Mouse (Mus musculus): ENCODE measurements around the gene Eif3b.

Eif3b gene

GRCm38 (mm10) chr5:140418489-140419441 is at the start of gene Eif3b:
Eif3b (plus strand) TSS chr5:140419328.
- peak; percentile 79 to 87 for DNase-seq (ENCODE audit: low spot score in 2 of 2)

- DNase-seq (ENCODE audit: low spot score in 2 of 2): no peak
Observed at GRCm38 (mm10) chr5:140369466-140369865, 49.7 kb upstream of the Eif3b start.

DNA sequence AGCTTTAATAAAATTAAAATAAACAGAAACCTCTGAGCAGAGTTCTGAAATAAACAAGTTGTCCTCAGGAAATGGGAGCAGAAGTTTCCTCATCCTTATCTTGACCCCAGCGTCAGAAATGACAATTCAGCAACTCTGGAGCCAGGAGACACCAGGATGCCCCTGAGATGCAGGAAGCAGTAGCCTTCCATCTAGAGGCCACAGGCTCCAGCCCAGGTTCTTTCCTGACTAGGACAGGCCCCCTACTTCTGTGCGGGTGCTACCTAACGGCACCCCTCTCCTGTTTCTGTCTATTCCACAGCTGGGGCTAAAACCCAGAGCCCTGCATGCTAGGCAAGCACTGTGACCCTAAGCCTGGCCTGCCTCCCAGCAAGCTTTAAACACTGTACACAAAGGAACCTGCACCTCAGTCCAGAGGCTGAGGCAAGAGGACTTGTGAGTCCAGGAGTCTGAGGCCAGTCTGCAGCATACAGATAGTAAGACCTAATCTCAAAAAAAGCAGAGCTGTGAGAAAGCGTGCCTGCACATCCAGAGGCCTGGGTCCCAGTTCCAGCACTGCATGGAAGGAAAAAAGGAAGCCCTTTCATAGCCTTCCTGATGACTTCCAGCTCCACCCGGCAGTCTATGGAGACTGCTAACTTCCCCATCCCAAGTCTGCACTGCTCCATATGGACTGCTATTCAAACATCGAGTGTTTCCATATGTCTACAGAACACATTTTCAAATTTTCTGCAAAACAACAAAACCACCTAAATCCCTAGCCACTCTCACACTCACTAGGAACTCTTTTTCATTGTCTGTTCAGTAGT is 48.5 kb upstream of the Eif3b start:
- no peak for DNase-seq (ENCODE audit: low spot score in 2 of 2)

- peak; percentile 27 to 39 for DNase-seq (ENCODE audit: low spot score in 2 of 2)
Observed at GRCm38 (mm10) chr5:140371671-140372070, 47.5 kb upstream of the Eif3b start.

- DNase-seq (ENCODE audit: low spot score in 2 of 2): no peak
Observed at GRCm38 (mm10) chr5:140373711-140374110, 45.4 kb upstream of the Eif3b start.

- no peak for DNase-seq (ENCODE audit: low spot score in 2 of 2)
Observed at GRCm38 (mm10) chr5:140374226-140374625, 44.9 kb upstream of the Eif3b start.

DNA sequence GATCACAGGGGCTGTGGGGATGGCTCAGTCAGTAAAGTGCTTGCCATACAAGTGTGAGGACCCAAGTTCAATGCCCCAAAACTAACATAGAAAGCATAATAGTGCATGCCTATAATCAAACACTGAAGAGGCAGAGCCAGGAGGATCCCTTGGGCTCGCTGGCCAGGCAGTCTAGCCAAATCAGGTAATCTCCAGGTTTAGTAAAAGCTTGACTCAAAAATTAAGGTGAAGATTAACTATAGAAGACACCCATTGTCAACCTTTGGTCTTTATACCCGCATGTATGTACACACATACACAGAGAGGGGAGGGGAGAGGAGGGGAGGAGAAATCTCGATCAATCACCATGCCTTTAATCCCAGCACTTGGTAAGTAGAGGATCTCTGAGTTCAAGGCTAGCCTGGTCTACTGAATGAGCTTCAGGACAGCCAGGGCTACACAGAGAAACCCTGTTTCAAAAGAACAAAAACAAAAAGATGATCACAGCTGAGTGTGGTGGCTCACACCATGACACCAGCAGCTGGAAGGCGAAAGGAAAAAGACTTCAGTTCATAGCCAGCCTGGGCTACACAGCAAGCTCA is 43.8 kb upstream of the Eif3b start:
- no peak for DNase-seq (ENCODE audit: low spot score in 2 of 2)

GRCm38 (mm10) chr5:140378121-140378853 is 40.8 kb upstream of the Eif3b start:
- DNase-seq (ENCODE audit: low spot score in 2 of 2): no peak

DNA sequence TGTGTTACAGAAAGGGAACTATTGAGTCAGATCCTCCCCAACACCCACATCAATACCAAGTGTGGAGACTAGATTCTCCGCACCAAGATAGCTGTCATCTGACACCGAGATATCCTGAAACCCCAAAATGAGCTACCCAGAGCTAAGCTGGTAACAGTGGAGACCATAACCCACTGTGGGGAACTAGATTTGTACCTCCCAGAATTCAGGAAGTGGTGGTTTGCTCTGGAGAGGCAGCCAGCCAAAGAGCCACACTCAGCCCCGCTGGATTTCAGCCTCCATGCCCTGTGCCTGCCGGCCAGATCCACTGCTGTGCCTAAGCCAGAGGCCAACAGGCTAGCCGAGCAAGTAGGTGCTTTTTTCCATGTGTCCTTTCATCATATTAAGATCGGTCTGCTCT is 39.8 kb upstream of the Eif3b start:
- DNase-seq (ENCODE audit: low spot score in 2 of 2): no peak

DNA sequence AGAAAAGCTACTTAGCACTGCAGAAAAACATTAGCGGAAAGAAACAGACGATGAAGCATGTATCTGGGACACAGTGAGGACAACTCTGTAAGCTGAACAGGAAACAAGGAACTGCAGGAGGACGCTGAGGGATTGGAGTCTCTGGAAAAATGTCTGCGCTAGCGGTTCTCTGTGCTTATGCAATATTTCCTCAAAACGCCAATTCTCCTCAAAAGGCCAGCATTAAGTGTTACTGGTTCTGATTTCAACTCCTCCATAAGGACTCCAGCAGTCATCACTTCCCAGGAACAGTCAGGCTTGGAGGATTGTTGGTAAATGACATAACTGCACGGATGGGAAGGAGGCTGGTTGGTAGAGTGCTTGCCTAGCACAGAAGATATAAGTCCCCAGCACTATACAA is 38.0 kb upstream of the Eif3b start:
- no peak for DNase-seq (ENCODE audit: low spot score in 2 of 2)

- DNase-seq (ENCODE audit: low spot score in 2 of 2): no peak
Observed at GRCm38 (mm10) chr5:140382688-140383087, 36.4 kb upstream of the Eif3b start.

DNA sequence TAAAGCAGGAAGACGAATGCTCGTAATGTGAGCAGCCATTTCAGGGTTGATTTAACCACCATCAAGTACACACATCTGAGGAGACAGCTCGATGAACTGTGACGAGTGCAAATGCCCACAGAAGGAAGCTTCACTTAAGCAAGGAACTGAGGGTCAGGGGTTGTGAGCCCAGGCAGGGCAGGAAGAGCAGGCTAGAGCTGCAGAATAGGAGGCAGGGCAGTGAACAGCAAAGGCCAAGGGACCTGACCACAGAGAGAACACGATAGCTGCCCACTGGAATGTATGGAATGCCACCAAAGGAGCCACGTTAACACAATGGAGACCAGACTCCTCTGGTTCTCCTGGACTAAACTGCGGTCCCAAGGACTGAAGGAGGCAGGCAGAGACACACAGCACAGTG is 35.6 kb upstream of the Eif3b start:
- no peak for DNase-seq (ENCODE audit: low spot score in 2 of 2)

- no peak for DNase-seq (ENCODE audit: low spot score in 2 of 2)
Observed at GRCm38 (mm10) chr5:140384462-140384861, 34.7 kb upstream of the Eif3b start.

- no peak for DNase-seq (ENCODE audit: low spot score in 2 of 2)
Observed at GRCm38 (mm10) chr5:140387236-140387635, 31.9 kb upstream of the Eif3b start.

DNA sequence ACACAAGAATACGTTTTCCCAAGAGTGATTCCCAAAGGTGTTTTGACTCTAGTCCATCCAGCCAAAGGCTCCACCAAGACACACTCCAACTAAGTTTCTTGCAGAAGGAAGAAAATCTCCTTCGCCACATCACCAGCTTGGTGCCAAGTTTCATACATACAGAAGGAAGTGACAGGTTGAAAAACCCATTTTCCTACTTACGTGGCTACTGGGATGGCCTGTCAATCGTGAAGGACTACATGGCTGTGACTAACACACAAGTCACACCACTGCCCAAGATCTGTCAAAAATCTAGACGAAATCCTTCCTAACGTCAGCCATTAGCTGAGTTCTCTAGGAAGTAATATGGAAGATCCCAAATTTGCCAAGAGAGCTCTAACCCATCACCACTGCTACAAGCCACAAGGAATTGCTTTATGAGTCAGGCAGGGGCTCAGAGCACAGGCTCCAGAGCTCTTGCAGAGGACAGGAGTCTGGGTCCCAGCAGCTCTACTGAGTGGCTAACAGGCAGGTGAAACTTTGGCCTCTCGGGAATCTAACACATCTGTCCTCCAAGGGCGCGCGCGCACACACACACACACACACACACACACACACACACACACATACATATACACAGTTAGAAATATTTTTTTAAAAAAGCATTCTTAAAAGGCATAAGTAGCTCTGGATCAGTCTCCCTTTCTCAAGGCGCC is 31.2 kb upstream of the Eif3b start:
- no peak for DNase-seq (ENCODE audit: low spot score in 2 of 2)

DNA sequence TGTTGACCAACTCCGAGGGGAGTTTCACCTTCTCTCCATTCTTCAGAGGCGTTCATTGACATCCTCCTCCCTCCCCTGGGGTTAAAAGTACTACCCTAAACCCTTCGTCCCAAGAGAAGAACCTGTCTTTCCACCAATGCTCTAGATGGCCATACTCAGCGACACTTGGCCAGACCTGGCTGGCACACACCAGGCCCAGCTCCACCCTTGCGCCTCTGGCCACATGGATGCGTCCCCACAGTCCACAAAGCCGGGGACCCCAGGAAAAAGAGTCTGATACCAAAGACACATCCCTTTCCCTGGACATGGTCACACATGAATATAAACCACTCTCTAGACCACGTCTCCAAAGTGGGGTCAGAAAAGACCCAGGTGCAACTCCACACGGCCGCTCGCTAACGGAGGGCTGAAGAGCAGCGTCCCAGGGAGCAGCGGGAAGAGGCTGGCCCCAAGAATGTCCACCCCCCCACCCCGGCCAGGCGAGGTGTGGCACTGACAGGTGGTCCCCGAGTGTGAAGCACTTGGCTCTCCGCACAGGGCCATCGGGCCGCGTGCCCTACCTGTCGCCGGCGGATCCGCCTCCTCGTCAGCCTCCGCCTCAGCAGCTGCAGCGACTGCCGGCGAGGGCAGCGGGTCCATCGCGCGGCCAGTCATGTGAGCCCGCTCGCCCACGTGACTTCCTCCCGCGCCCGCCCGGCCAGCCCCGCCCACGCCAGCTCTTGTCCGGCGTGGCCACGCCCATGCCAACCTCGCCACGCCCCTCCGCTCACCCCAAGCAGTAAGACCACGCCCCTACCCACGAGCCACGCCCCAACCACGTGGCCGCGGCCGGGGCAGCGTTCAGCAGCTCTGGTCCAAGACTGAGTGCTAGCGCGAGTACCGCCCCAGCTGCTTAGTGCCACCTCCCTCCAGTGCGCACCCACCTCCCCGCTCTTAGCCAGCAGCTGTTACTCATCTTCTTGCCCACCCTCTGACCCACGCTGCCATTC is 30.2 kb upstream of the Eif3b start, which contains the start of gene Snx8:
TSS of gene Snx8 (minus strand) at position 675 of the 989 bp plus-strand sequence.
- DNase-seq (ENCODE audit: low spot score in 2 of 2): peak; percentile 81 to 83

- DNase-seq (ENCODE audit: low spot score in 2 of 2): no peak
Observed at GRCm38 (mm10) chr5:140389647-140390046, 29.5 kb upstream of the Eif3b start.

- DNase-seq (ENCODE audit: low spot score in 2 of 2): no peak
Observed at GRCm38 (mm10) chr5:140391435-140391834, 27.7 kb upstream of the Eif3b start.

DNA sequence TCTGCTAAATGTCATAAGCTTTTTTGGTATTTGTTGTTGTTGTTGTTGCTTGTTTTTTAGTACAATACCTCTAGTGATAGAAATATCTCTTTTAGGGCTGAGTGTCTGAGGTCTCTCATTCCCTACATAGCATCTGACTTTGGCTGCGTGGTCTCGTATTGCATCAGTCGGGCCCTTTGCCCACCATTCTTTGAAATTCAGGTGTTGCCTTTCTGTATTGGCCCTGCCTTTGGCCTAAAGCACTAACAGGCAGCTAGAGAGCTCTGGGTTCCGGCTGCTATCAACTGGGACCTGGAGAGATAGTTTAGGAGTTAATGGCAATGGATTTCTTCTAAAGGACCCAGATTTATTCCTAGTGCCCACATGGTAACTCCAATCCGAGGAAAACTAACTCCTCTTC is 27.1 kb upstream of the Eif3b start:
- DNase-seq (ENCODE audit: low spot score in 2 of 2): no peak

- no peak for DNase-seq (ENCODE audit: low spot score in 2 of 2)
Observed at GRCm38 (mm10) chr5:140392701-140393100, 26.4 kb upstream of the Eif3b start.
